Mouse (Mus musculus) layer of hippocampus, adult 9-11 months (tissue): Measurements from ENCODE around the gene Rab25.

Source experiments
- DNase-seq: peaks from one replicate; pipeline ENCODE4 v3.0.0; 2022

The Rab25 gene

DNA sequence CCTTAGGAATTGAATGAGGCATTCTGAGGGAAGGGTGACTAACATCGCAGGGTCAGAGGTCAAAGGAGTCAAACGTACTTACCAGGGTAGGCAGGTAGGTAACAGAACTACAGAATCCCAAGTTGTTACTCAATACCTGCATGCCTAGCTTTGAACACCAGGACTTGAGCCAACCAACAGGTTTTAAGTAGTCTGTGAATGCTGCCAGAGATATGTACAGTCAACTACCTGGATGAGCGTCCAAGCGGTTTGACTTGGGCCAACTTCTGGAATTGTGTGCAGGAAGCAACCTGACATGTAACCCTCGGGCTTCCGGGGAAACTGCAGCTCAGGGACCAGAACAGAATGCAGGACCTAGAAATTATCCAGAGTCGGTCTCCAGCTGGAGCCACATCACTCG, 25.1 kb downstream of the Rab25 start:
- no peak for DNase-seq

DNA sequence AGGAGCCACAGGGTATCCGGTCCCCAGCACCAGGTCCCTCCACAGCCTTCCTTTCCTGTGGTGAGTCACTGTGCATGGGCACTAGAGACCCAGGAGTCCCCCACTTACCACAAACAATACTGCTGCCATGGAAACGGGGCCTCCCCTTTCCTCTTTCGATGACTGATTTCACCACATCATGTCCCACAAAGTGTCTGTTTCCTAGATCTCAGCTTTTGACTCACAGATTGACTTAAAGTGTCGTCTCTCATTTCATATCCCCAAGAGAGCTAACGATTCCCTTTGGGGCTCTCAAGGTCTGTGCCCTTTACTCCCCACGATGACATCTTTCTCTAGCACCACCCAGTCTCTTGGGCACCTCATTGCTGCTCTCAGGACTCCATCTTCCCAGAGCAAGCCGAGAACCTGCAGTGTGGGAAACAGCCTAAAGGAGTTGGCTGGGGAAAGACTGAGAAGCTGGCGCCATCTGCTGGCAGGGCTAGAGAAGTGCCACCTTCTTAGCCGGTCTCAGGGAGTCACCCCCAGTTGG, 26.2 kb downstream of the Rab25 start:
- peak; percentile 49 for DNase-seq

DNA sequence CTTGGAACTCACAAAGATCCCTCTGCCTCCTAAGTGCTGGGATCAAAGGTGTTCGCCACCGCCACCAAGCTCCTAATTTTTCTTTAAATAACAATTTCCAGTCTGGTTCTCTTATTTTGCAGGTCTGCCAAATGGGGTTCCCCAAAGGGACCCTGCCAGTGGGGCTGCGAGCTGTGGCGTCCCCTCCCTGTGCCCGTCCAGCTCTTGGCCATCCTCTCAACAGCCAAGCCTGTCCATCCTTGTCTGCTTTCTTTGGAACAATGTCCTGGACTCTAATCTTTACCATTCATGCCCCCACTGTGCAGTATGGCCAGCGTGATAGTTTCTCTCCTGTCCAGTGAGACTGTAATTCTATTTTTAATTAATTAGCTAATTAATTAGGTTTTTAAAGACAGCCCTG, 26.9 kb downstream of the Rab25 start:
- no peak for DNase-seq

DNA sequence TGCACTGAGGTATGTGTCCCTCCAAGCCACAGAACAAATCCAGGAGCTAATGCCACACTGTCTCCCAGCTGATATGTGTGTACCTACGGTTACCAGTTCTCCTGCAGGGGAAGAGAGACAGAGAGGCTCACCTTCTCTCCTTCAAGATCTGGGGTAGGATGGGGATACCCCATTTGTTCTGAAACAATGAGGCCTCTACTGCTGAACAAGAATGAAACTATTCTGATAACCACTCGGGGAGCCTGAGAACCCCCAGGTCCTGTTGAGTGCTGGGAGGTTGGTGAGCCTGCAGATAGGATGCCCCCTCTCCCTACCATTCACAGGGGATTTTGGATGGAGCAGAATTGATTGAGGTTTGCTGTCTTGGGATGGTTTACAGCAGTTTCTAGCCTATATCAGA, 28.0 kb downstream of the Rab25 start:
- no peak for DNase-seq

DNA sequence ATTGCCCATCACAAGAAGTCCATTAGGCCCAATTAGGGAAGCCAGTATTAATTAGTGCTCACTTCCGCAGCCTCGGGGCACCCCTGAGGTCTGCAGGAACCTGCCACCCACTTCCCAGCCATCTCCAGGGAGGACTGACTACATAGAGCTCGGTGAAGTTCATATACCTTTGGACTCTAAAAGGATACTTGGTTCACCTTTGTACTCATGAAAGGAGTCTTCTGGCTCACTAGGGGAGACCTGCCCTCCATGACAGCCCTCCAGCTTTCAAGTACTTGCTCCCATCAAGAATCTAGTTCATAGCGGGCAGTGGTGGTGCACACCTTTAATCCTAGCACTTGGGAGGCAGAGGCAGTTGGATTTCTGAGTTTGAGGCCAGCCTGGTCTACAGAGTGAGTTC, 29.7 kb downstream of the Rab25 start:
- no peak for DNase-seq

DNA sequence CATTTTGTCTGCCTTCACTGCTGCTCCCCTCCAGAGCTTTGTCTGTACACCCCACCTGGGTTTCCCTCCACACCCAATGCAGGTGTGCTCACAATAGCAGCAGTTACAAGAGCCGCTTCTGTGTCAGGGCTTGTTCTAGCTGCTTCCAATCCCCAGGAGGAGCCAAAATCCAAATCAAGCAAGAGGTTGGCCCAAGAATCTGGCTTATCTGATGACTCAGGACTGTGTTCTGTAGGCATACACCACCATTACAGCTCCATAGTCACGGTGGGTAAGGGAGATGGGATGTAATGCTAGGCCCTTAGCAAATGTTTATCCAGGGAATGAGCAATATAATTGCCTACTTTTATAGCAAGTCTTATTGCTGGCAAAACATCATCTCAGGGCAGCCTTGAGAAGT, 31.7 kb downstream of the Rab25 start:
- DNase-seq = no peak

DNA sequence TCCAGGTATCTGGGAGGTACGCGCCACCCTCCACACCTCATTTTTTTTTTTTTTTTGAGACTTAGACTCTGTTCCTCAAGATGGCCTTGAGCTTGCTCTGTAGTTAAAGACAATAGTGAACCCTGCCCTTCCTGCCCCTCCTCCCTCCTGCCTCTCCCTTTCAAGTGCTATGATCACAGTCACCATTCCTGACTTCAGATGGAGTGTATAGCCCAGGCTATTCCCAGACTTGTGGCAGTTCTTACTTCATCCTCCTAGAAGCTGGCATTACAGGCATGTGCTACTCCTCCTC, 33.1 kb downstream of the Rab25 start:
- no peak for DNase-seq

DNA sequence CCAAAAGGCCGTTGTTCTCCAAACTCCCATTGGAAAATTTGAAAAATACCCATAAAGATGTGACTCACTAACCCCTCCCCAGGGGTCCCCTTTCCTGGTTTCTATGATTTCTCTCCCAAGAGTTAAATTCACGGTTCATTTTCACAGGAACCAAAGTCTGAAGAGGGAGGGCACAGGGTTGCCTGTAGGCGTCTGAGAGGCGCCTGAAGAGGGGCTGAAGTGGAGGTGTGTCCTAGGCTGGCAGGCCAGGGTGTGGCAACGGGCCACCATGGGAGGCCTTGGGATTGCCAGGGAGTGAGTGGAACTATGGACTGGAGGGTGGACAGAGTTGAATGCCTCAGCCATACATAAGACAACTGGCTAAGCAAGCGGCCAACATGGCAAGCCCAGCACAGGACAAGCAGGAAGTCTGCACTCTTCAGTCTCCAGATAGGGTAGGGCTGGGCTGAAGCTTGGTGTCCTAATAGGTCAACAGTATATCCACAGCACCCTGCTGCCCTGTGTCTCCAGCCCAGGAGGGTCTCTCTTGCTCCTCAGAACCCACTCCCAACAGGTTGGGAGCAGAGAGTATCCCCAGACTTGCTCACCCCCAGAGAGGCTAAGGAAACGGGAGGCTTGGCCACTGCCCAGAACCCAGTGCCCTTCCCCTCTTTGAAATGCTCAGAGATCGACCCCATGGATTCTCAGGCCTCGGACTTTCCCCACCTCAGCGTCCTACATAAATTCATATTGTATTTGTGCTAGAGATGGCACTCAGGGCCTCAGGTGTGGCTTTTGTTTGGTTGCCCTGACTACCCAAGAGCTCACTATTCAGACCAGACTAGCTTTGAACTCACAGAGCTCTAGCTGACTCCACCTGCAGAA, 33.6 kb downstream of the Rab25 start:
- no peak for DNase-seq

DNA sequence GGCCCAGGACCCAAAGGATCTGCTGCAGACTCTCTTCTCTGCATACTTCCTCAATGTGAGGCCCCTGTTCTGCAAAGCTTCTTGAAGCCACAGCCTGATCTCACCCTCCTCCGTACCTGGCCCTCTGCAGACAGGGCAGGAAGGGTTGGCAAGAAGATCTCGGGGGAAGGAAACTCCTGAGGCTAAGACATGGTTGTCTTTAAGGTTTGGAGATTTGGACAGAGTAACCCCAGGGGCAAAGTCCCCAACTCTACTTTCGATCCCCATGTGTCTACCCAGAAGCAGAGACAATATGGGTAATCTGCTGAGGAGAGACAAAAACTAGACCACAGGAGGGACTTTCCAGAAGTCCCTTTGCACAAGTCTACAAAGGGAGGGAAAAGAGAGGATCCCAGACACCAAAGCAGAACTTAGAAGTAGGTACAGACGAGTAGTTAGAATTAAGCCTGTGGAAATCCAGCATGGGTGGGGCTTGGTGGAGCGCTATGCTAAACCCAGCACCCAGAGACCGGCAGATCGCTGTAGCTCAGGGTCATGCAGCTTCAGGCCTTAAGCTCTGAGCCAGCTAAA, 34.5 kb downstream of the Rab25 start:
- DNase-seq = no peak

DNA sequence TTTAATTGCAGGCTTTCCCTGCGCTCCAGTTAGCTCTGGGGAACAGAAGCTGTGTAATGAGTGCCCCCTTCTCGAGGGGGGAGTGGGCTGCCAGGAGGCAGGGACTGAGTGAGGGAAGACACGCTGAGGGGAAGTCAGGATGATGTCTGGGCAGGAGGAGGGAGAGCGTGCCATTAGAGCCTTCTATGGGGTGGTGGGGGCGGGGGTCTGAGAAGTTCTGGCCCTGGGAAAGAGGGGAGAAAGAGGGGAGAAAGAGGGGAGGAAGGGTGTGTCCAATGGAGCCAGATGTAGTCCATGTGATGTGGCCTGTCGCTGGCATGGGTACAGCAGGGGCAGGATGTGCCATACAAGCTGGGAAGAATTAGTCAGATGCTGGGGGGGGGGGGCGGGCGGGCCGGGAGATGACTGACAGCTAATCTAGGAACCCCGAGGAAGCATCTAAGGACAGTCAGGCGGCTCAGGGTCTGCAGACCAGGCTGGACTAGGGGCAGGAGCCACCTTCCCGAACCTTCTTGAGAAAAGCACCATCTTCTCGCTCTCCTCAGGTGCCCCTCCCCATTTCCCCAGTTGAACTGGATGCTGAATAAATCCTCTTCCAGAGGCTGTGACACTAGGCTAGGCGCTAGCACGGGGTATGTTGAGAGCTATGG, 35.1 kb downstream of the Rab25 start:
- no peak for DNase-seq

DNA sequence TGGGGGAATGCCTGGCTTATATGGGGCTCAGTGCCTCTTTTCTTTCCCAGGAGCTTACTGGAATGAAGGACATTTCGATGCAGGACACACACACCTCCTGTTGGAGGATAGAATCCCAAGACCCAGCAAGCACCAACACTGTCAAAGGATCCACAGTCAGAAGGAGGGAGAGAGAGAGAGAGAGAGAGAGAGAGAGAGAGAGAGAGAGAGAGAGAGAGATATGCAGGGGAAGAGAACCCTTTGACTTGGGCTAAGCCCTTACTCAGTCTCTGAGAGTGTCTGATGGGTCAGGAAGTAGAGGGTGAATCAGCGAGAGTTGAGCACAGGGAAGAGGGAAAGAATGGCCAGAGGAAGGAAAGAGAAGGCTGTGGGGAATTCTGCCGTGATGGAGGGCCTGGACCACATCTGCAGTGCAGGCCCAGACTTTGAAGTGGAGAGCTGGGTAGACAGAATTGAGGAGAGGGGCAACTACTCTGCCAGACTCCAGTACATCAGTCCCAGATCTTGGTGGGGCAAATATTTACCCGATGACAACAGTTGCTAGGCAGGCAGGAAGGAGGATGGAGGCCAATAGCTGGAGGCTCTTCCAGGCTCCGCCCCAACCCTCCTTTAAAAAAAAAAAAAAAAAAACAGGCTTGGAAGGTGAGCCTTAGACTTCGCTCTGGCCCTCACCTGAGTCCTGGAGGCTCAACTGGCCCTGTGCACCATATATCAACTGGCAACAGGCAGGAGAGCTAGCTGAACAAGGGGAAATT, 35.8 kb downstream of the Rab25 start:
- no peak for DNase-seq

DNA sequence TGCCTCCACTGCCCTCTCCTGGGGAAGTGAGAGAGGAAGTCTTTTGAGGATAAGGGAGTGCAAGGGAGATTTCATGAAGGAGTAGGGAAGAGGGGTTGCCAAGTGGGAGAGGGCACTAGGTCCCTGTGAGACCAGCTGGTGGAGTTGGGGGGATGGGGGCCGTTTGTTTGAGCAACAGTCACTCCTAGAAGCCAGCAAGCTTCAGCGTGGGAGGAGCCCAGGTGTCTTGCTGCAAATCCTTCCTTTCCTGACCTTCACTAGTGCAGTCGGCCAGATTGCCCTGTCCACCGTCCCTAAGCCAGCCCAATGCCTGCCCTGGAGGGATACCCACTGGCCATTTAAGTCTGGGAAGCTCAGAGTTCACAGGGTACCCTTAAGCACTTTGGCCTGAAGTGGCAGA, 36.5 kb downstream of the Rab25 start:
- DNase-seq = no peak

DNA sequence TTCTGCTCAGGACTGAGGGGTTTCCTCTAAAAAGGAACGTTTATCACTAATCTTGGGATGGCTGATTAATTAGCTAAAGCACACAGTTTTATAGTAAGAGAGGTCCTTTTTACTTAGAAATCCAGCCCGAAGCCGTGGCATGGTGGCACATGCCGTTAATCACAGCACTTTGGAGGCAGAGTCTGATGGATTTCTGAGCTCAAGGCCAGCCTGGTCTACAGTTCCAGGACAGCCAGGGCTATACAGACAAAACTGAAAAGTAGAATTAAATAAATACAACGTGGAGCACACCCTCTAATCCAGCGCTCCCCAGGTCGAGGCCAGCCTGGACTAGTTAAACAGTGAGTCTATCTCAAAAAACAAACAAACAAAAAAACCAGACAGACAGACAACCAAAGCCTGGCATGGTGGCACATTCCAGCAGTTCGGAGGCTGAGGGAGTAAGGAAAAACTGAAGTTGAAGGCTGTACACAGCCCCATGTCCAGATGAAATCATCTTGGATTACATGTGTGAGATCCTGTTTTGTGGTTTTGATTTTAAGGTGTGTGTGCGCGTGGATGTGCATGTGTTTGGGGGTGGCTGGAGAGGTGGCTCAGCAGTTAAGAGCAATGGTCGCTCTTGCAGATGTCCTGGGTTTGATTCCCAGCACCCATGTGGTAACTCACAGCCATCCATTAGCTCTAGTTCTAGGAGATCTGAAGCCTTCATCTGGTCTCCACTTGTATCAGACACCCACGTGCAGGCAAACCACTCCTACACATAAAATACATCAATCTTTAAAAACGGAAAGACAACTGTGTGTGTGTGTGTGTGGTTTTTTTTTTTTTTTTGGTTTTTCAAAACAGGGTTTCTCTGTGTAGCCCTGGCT, 37.4 kb downstream of the Rab25 start:
- DNase-seq = no peak

DNA sequence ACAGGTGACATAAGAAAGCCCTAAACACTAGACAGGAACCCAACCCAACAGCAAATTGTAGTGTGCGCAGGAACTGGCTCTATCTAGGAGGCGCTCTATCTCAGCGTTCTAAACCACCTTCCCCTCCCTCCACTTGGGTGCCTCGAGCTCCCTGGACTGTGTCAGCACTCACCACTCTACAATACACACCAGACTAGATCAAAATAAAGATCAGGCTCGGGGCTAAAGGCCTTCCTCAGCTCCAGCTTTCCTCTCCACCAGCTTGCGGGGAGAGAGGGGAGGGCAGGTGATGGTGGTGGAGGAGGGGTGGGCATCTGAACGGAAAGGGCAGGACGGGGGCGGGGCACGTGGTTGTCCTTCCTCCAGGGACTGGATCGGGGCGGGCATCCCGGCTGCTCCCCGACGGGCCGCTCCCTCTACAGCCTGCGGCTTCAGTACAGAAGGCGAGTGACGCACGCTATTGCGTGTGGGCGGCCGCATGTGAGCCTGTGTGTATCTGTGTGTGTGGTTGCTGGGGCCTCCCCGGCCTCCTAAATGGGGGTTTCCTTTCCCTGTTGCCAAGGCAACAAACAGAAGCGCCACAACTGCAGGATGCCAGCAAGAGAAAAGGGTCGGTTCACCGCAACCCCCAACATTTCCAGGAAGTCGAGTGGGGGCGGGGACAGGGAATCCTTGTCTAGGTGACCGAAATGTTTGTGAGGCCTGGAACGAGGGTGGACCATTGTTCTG, 38.2 kb downstream of the Rab25 start, which contains the start of gene Lmna:
Gene Lmna, minus strand, starts transcription at position 265 of the 729 bp plus-strand sequence.
- peak; percentile 96 for DNase-seq

DNA sequence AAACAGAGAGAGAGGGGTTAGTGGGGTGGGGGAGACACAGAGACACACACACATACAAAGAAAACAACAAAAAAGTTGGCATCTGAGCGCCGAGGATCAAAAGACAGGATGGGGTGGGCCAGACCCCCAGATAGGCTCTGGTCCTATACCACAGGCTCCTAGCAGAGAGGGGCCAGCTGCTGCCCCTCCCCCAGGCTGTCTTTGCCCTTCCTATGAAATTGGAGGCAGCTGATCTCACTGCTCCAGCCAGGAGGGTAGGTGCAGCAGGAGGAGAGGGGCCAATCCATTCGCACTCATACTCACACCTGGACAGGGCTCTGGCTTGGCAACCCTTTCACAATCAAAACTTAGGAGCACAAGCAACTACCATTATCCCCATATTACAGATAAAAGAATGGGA, 38.9 kb downstream of the Rab25 start:
- DNase-seq = no peak

DNA sequence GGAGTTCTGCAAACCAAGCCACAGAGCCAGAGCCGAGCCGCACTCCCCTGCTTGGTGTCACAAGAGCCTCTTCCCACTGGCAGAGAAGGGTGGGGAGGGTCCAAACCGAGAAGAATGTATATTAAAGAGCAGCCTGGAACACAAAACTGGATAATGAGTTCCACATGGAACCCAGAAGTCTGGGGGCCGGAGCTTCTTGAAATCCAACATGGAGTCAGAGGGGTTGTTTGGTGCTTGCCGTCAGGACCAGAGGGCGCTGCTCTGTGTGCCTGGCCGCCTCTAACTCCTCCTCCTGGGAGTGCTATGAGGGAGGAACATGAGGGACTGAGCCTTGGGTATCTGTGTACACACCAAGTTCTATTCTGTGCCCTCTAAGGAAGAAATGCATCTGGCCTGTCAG, 42.3 kb downstream of the Rab25 start:
- DNase-seq = no peak

DNA sequence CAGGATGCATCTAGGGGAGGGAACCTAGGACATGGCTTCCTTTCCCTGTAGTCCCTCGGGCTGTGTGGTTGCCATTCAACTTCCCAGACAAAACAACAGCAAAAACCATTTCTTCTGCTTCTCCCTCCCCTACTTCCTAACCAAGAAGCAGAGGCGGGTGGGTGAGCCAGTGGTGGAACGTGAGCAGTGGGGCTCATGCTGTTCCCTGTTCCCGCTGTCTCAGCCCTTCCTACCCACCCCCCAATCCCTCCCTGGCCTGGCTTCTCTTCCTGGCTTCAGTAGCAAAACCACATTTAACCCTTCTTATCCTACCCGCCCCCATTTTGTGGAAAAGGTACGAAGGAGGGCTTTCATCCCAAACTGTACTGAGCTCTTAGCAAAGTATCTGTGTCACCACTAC, 43.0 kb downstream of the Rab25 start:
- no peak for DNase-seq

DNA sequence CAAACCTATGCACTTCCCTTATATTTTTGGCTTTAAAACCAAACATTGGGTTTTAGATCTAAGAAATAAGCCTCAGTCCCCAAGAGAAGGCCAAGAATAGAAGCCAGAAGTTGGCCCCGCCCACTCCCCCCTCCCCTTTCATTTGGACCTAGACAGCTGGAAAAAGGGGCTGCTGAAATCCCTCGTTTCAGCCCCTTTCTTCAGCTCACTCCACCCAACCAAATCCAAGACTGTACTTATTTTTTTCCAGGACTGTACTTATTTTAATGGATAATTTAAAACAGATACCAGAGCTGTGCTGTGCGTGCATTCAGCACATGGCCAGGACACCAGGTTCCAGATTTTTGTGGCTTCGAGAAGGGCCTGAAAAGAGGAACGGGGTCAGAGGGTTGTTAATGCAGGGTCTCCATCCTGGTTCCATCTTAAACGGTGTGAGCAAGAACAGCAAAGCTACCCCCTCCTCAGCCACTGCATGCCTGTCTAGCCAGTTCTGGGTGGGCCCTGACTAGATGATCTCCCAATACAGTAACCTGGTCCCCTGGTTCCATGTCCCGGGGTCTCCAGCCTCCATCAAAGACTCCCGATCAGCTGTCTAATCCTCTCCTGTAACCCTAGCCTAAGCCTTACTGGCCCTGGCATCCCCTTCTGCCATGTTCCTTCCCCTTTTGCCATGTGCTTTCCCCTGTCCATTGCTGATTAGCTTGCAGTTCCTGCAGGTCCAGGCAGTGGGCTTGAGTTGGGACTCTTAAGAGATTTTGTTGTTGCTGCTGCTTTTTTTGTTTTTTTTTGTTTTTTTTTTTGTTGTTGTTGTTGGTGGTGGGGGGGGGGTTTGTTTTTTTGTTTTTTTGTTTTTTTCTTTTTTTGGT, 44.0 kb downstream of the Rab25 start:
- DNase-seq = no peak

DNA sequence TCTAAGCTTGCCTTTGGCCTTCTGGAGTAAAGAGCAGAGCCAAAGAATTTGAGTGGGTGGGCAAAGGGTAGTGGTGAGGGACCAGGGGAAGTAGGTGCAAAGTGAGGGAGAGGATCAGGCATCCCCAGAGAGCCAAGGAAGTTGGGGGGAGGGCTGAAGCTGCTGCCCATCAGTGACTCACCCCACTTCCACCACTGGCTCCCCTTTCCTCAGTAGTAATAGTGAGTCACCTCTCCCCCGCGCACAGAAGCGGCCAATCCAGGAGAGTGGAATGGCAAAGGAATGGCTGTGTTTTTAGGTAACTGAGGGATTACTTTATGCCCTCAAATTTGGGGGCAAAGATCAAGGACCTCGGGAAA, 44.6 kb downstream of the Rab25 start:
- no peak for DNase-seq

DNA sequence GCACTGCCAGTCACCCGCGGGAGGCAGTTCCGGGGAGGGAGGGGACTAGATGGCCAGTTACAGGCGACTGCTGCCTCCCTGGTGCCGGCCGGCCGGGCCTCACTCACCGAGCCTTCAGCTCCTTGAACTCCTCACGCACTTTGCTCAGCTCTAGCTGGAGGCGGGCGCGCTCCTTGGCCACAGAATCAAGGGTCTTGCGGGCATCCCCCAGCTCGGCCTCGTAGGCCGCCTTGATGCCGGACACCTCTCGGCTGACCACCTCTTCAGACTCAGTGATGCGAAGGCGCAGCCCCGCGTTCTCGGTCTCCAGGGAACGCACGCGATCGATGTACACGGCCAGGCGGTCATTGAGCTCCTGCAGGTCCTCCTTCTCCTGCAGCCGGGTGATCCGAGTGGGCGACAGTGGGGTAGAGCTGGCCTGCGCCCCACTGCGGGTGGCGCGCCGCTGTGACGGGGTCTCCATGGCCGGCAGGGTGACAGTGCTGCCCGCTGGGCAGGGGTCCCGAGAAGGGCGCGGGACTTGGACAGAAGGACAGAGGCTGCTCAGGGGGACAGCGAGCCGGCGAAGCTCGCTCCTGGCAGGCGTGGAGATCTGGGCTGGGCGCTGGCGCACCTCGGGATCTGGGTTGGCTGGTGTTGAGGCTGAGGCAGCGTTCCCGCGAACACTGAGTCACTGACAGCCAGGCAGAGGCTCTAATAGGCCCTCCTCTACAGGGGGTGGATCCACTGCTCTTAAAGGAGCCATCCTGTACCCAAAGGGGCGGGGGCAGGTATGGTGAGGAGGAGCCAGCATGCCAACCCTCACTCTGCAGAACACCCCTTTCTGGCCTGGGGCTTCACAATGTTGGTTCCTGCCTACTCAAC, 45.2 kb downstream of the Rab25 start:
- peak; percentile 94 for DNase-seq
